Mouse (Mus musculus): ENCODE measurements around the gene Rad23a.
"Not testable (repeated sequence)": the region's sequence is repeated elsewhere in the genome, so short reads cannot be mapped to it uniquely, and the experiment has no call there.

Gene Rad23a

GRCm38 (mm10) chr8:84839875-84840247 is 604 bp downstream of the Rad23a start:
- DNase-seq (ENCODE audit: low spot score), result no peak

DNA sequence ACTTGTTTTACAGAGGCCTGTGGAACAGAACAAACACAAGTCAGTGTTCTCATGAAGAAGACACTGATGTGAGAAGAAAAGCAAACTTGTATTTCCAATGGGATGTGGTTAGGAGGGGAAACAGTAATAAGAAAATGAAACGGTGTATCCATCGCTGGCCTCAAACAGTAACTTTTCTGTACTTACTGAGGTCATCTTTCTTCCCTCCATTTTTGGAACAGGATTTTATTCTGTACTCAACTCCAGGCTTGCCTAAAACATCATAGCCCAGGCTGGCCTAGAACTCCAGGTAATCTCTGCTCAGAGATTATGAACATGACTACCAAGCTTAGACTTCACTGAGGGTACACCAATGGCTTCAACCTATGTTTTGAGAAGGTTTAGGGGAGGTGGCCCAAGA is 1.1 kb downstream of the Rad23a start:
- no peak for DNase-seq (ENCODE audit: low spot score)

DNA sequence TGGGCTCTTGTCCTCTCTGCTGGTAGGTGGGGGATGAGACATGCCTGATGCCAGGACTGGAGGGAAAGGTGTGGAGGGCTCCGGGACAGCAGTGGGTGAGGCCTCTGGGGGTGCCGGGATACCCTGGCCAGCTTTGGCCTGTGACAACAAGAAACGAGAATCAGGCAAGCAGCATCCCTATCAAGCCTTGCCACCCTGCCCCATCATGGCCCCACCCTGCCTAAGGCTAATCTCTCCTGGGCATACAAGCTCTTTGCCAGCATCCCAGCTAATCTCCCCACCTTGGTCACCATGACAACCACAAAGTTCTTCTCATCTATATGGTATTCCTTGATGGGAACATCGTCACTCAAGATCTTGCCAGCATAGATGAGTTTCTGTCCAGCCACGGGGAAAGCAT is 2.0 kb downstream of the Rad23a start:
- DNase-seq (ENCODE audit: low spot score), result no peak

- DNase-seq (ENCODE audit: low spot score), result no peak
Observed at GRCm38 (mm10) chr8:84837912-84838470, 2.5 kb downstream of the Rad23a start.

- no peak for DNase-seq (ENCODE audit: low spot score)
Observed at GRCm38 (mm10) chr8:84837149-84837911, 3.1 kb downstream of the Rad23a start.

DNA sequence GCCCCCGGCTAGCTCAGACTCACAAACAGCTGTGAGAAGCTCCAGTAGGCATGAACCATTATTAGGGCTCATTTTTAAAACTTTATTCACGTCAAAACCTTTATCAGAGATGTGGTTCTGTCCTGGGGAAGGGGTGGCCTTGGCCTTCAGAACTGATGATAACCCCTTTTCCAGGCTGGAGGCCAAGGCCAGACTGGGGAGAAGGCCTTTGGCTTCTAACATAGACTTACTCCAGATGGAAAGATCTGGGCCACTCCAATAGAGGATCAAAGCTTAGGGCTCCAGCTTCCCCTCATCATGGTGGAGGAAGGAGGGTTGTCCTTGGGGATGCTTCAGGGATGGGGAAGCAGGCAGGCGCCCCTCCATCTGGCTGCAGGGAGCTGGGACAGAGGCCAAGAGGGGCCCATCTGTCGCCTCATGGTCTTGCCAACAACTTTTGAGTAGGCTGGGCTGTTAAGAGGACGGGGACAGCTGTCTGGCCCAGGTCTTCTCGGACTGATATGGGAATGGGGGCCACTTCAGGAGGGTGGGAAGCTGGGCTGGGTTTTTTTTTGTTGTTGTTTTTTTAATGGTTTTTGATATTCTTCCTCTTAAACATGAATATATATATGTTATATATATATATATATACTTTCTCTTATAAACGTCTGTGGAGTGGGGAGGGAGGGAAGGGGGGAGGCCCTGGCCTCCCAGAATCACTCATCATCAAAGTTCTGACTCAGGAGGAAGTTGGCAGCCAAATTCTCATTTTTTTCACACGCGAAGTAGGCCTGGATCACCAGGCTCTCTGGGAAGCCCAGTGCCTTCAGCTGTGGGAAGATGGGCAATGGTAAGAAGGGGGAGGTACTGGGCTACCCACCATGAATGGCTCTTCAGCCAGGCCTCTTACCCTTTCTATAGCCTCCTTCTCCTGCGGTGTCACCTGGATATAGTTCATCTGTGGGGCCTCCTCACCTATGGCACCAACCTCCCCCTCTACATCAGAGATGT is 5.3 kb downstream of the Rad23a start:
- DNase-seq (ENCODE audit: low spot score), result no peak

GRCm38 (mm10) chr8:84834002-84834865 is 6.2 kb downstream of the Rad23a start:
- DNase-seq (ENCODE audit: low spot score), result no peak

- no peak for DNase-seq (ENCODE audit: low spot score)
Observed at GRCm38 (mm10) chr8:84832759-84833742, 7.4 kb downstream of the Rad23a start.

DNA sequence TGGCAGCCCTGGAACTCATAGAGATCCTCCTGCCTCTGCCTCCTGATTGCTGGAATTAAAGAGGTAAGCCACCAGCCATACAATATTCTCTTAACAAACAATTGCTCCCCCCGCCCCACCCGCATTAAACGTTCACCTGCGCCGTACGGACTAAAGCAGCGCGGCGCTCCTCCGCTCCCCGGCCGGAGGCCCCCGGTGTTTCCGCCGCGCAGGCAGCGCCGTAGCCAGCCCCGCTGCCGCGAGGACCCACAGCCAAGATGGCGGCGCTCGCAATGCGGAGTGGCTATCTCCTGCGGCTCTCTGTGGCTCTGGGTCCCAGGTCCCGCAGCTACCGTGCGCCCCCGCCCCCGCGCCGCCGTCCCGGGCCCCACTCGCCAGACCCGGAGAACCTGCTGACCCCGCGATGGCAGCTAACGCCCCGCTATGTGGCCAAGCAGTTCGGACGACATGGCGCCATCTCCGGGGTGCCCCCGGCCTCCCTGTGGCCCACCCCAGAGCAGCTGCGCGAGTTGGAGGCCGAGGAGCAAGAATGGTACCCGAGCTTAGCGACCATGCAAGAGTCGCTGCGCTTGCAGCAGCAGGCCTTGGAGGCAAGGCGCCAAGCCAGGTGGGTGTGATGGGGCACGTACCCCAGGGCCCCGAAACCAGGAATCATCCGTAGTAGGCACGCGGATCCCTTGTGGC is 8.3 kb downstream of the Rad23a start:
- peak; percentile 85 for DNase-seq (ENCODE audit: low spot score)

GRCm38 (mm10) chr8:84831490-84831889 is 9.0 kb downstream of the Rad23a start, which contains the start of gene Gadd45gip1:
Gene Gadd45gip1 (plus strand): TSS chr8:84831522.
- no peak for DNase-seq (ENCODE audit: low spot score)

DNA sequence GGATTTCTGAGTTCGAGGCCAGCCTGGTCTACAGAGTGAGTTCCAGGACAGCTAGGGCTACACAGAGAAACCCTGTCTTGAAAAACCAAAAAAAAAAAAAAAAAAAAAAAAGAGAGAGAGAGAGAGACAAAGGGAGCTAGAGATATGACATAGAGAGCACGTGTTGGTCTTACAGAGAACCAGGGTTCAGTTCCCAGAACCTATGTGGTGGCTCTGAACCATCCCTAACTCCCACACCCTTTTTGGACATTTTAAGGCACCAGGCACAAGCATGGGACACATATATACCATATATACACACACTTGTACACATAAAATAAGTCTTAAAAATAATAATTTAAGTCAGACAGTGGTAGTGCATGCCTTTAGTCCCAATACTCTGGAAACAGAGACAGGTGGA is 13.9 kb downstream of the Rad23a start:
- not testable (repeated sequence) for DNase-seq (ENCODE audit: low spot score)

- DNase-seq (ENCODE audit: low spot score), result no peak
Observed at GRCm38 (mm10) chr8:84825636-84826035, 14.8 kb downstream of the Rad23a start.

DNA sequence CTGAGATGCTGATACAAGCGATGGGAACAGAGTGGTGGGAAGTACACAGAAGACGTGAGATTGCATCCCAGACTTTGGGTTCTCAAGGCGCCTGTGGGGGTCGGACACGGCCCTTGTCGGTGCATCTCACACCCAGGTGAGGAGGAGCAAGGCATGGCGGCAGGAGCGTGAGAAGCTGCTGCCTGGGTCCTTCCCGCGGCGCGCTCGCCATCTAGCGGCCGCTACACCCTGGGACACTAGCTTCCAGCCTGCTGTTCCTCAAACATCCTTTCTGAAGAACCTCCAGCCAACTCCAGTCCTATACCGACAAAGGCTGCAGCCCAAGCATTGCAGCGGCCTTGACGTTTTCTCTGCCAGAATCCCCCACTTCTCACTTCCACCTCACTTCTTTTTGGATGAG is 16.8 kb downstream of the Rad23a start:
- peak; percentile 67 for DNase-seq (ENCODE audit: low spot score)

- DNase-seq (ENCODE audit: low spot score), result no peak
Observed at GRCm38 (mm10) chr8:84822723-84823122, 17.7 kb downstream of the Rad23a start, which contains the start of gene Dand5. Gene Dand5 (minus strand): TSS chr8:84822823.

GRCm38 (mm10) chr8:84816117-84816516 is 24.3 kb downstream of the Rad23a start:
- no peak for DNase-seq (ENCODE audit: low spot score)

- peak; percentile 92 for DNase-seq (ENCODE audit: low spot score)
Observed at GRCm38 (mm10) chr8:84815547-84815946, 24.9 kb downstream of the Rad23a start.

GRCm38 (mm10) chr8:84814555-84815441 is 25.7 kb downstream of the Rad23a start:
- no peak for DNase-seq (ENCODE audit: low spot score)

- DNase-seq (ENCODE audit: low spot score), result no peak
Observed at GRCm38 (mm10) chr8:84814240-84814554, 26.3 kb downstream of the Rad23a start.

DNA sequence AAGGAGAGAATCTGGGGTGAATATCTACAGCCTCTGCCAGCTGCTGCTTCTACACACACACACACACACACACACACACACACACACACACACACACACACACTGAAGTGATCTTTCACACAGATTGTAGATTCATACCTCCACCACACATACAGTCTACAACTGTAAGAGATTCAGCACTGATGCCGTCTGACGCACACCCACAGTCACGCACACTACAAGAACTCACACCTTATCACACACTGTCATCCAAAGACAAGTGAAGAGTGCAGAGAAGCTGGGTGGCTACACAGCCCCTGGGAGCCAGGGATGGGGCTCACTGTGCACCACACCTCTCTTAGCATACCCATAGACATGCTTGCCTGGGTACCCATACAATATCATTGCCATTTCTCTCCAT is 26.6 kb downstream of the Rad23a start:
- no peak for DNase-seq (ENCODE audit: low spot score)

All from ovary, postnatal 36 days (tissue).